Mouse (Mus musculus): ENCODE results near the gene Creb5. TPM values are rescaled to one million over a fixed set of nuclear protein-coding genes. Genes with fewer than 3 reads are reported as not detected.

Gene Creb5
- polyA plus RNA-seq, 1 experiment from 2014 or later, result 45.8 TPM

GRCm38 (mm10) chr6:53352311-53352960, 65.4 kb downstream of the Creb5 start:
- no peak overlapping the region for H3K4me2 ChIP-seq
- peaks cover 13% of the 10 kb centered on the region for H3K4me1 ChIP-seq
- H3K4me3 ChIP-seq, result no peak overlapping the region
- no peaks in the 10 kb centered on the region for H3K9me3 ChIP-seq
- H3K27ac ChIP-seq, result no peak overlapping the region
- ATAC-seq (ENCODE audit: insufficient number of reproducible peaks, low FRiP score, low TSS enrichment, low read depth), result no peak
- no peak overlapping the region for H3K9ac ChIP-seq
- 80% methylated on average over 9 of the region's 9 CpGs for WGBS
- H3K36me3 ChIP-seq, result no peaks in the 10 kb centered on the region
- H3K27me3 ChIP-seq, result no peaks in the 10 kb centered on the region

DNA sequence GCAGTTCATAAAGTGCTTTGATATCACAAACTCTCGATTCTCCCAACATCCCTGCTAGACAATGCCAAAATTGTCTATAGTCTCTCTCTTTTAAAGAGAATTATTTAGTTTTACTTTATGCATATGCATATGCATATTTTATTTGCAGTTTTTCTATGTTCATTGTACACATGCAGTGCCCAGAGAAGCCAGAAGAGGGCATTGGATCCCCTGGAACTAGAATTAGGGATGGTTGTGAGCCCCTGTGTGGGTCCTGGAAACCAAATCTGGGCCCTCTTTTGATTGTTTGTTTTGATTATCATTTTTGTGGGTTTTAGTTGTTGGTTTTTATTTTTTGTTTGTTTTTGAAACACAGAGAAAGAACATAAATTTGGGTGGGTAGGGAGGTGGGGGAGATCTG, 69.3 kb downstream of the Creb5 start:
- Histone ChIP-seq H3K4me2 (no peak overlapping the region), H3K4me3 (no peak overlapping the region), H3K4me1 (peaks cover 4% of the 10 kb centered on the region; the same call in 1 of the 2 replicates), H3K36me3 (no peaks in the 10 kb centered on the region), H3K9ac (no peak overlapping the region), H3K27me3 (no peaks in the 10 kb centered on the region), H3K9me3 (no peaks in the 10 kb centered on the region), H3K27ac (no peak overlapping the region)
- ATAC-seq (ENCODE audit: insufficient number of reproducible peaks, low FRiP score, low TSS enrichment, low read depth), result no peak
- WGBS, result 92% methylated on average over 1 of the region's 1 CpGs

DNA sequence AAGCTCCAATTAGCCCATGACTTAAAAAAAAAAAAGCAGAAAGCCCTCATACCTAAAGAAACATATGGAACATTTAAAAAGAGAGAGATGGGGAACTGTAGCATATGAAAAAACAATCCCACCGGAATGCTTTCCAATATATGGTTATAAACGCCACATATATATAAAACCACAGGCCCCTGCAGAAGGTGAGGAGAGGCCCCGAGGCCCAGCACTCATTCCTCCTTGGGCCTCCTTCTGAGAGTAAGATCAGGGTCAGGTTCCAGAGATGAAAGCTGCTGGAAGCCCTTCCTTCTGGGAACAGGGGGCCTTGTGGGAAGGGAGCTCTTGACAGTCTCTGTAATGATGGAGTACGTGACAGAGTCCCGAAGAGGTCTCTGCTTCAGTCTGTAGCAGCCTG, 76.5 kb downstream of the Creb5 start:
- Histone ChIP-seq H3K9ac (no peak overlapping the region), H3K9me3 (no peaks in the 10 kb centered on the region), H3K27ac (peak overlapping the region; percentile 72), H3K4me2 (no peak overlapping the region), H3K27me3 (no peaks in the 10 kb centered on the region), H3K4me3 (no peak overlapping the region), H3K36me3 (no peaks in the 10 kb centered on the region), H3K4me1 (peaks cover 22% of the 10 kb centered on the region)
- ATAC-seq (ENCODE audit: insufficient number of reproducible peaks, low FRiP score, low TSS enrichment, low read depth), result no peak
- 27% methylated on average over 5 of the region's 5 CpGs for WGBS

DNA sequence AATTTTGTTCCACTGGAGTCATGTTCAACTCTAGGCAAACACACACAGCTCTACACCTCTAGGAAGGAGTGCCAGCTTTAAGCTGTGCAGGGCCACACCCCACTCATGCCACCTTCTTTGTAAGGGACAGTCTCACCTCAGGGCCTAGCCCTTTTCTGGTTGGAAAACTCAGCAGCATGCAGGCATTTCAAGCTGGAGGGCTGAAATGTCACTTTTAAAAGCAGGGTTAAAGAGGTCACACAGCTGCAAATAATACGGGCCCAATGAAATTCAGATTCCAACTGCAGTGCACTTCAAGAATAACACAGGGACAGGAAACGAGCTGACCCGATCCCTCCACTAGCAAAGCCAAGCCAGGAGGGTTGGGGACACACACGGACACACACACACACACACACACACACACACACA, 76.9 kb downstream of the Creb5 start:
- no peaks in the 10 kb centered on the region for H3K27me3 ChIP-seq
- H3K9me3 ChIP-seq, result no peaks in the 10 kb centered on the region
- no peak overlapping the region for H3K9ac ChIP-seq
- 24% methylated on average over 4 of the region's 4 CpGs for WGBS
- no peak overlapping the region for H3K4me2 ChIP-seq
- no peak overlapping the region for H3K4me3 ChIP-seq
- no peaks in the 10 kb centered on the region for H3K36me3 ChIP-seq
- no peak for ATAC-seq (ENCODE audit: insufficient number of reproducible peaks, low FRiP score, low TSS enrichment, low read depth)
- peaks cover 22% of the 10 kb centered on the region for H3K4me1 ChIP-seq
- peak overlapping the region; percentile 72 for H3K27ac ChIP-seq

DNA sequence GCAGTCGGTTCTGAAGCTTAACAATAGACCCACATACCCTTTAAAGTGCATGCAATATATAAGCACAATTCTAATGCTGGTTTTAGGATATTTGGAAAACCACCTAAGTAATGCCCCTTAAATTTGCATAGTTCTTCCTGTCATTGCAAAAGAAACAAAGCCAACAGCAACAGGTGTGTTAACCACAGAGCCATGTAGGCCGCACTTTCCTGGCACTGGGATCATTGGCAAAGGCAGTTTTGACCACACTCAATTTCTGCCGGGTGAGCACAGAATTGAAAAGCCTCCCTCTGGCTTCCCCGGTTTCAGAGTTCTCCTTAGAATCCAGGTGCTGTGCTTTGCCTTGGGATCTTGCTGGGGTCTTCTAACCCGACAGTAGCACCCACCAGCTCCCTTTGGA, 82.1 kb downstream of the Creb5 start:
- H3K9ac ChIP-seq, result no peak overlapping the region
- 64% methylated on average over 5 of the region's 5 CpGs for WGBS
- no peak overlapping the region for H3K4me2 ChIP-seq
- no peaks in the 10 kb centered on the region for H3K9me3 ChIP-seq
- ATAC-seq (ENCODE audit: insufficient number of reproducible peaks, low FRiP score, low TSS enrichment, low read depth), result no peak
- H3K27ac ChIP-seq, result no peak overlapping the region
- no peak overlapping the region for H3K4me3 ChIP-seq
- no peaks in the 10 kb centered on the region for H3K27me3 ChIP-seq
- peaks cover 5% of the 10 kb centered on the region for H3K4me1 ChIP-seq
- H3K36me3 ChIP-seq, result no peaks in the 10 kb centered on the region

- H3K4me3 ChIP-seq, result no peak overlapping the region
- H3K27me3 ChIP-seq, result no peaks in the 10 kb centered on the region
- no peak for ATAC-seq (ENCODE audit: insufficient number of reproducible peaks, low FRiP score, low TSS enrichment, low read depth)
- WGBS, result 87% methylated on average over 5 of the region's 5 CpGs
- H3K4me1 ChIP-seq, result 0 out of 2 replicates have a peak, but pooled peaks cover 4% of the 10 kb centered on the region
- no peak overlapping the region for H3K9ac ChIP-seq
- H3K36me3 ChIP-seq, result no peaks in the 10 kb centered on the region
- no peak overlapping the region for H3K4me2 ChIP-seq
- H3K9me3 ChIP-seq, result no peaks in the 10 kb centered on the region
- H3K27ac ChIP-seq, result no peak overlapping the region
Measured at GRCm38 (mm10) chr6:53369928-53370327, 82.9 kb downstream of the Creb5 start.

- H3K27ac ChIP-seq, result no peak overlapping the region
- H3K36me3 ChIP-seq, result no peaks in the 10 kb centered on the region
- no peak overlapping the region for H3K4me3 ChIP-seq
- H3K4me1 ChIP-seq, result no peaks in the 10 kb centered on the region
- ATAC-seq (ENCODE audit: insufficient number of reproducible peaks, low FRiP score, low TSS enrichment, low read depth), result no peak
- H3K27me3 ChIP-seq, result no peaks in the 10 kb centered on the region
- no peak overlapping the region for H3K4me2 ChIP-seq
- WGBS, result 83% methylated on average over 9 of the region's 9 CpGs
- H3K9ac ChIP-seq, result no peak overlapping the region
- no peaks in the 10 kb centered on the region for H3K9me3 ChIP-seq
Measured at GRCm38 (mm10) chr6:53371962-53372361, 84.9 kb downstream of the Creb5 start.

- Histone ChIP-seq H3K27ac (no peak overlapping the region), H3K9ac (no peak overlapping the region), H3K9me3 (no peaks in the 10 kb centered on the region), H3K27me3 (no peaks in the 10 kb centered on the region), H3K4me3 (no peak overlapping the region), H3K36me3 (no peaks in the 10 kb centered on the region), H3K4me2 (no peak overlapping the region), H3K4me1 (no peaks in the 10 kb centered on the region)
- WGBS, result 42% methylated on average over 3 of the region's 3 CpGs
- ATAC-seq (ENCODE audit: insufficient number of reproducible peaks, low FRiP score, low TSS enrichment, low read depth), result no peak
Measured at GRCm38 (mm10) chr6:53374315-53374941, 87.4 kb downstream of the Creb5 start.

GRCm38 (mm10) chr6:53389277-53389676, 102.2 kb downstream of the Creb5 start:
- H3K4me1 ChIP-seq, result peaks cover 31% of the 10 kb centered on the region
- no peak overlapping the region for H3K27ac ChIP-seq
- H3K4me3 ChIP-seq, result no peak overlapping the region
- no peak overlapping the region for H3K9ac ChIP-seq
- 0 out of 2 replicates have a peak, but pooled peaks cover 4% of the 10 kb centered on the region for H3K36me3 ChIP-seq
- H3K9me3 ChIP-seq, result no peaks in the 10 kb centered on the region
- 86% methylated on average over 5 of the region's 5 CpGs for WGBS
- H3K27me3 ChIP-seq, result no peaks in the 10 kb centered on the region
- no peak for ATAC-seq (ENCODE audit: insufficient number of reproducible peaks, low FRiP score, low TSS enrichment, low read depth)
- no peak overlapping the region for H3K4me2 ChIP-seq

DNA sequence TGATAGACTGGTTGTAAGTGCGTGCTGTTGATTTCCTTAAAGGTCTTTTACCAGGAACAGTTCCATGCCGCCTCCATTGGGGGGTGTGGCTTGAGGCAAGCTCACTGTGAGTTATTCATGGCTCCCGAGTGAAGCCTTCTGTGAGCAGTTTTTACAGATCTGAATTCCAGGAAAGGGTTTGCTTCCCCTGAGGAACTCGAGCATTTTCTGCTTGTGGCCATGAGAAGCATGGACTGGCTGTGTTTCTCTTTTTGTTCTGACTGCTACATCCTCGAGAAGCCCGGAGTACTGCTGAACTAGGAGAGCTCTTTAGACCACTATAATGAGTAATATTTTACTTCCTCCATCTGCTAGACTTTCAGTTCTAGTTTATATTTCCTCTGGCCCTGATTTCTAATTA, 103.3 kb downstream of the Creb5 start:
- peak overlapping the region; percentile 64; the same call in 1 of the 2 replicates for H3K27ac ChIP-seq
- H3K9ac ChIP-seq, result no peak overlapping the region
- no peak for ATAC-seq (ENCODE audit: insufficient number of reproducible peaks, low FRiP score, low TSS enrichment, low read depth)
- H3K4me3 ChIP-seq, result no peak overlapping the region
- H3K4me1 ChIP-seq, result peaks cover 38% of the 10 kb centered on the region
- 0 out of 2 replicates have a peak, but pooled peaks cover 4% of the 10 kb centered on the region for H3K36me3 ChIP-seq
- no peaks in the 10 kb centered on the region for H3K9me3 ChIP-seq
- WGBS, result 17% methylated on average over 6 of the region's 6 CpGs
- H3K4me2 ChIP-seq, result no peak overlapping the region
- H3K27me3 ChIP-seq, result no peaks in the 10 kb centered on the region

GRCm38 (mm10) chr6:53394026-53394425, 107.0 kb downstream of the Creb5 start:
- Histone ChIP-seq H3K4me2 (no peak overlapping the region), H3K9ac (no peak overlapping the region), H3K4me1 (peaks cover 42% of the 10 kb centered on the region), H3K9me3 (no peaks in the 10 kb centered on the region), H3K4me3 (no peak overlapping the region), H3K27me3 (no peaks in the 10 kb centered on the region), H3K27ac (no peak overlapping the region), H3K36me3 (no peaks in the 10 kb centered on the region)
- WGBS, result 42% methylated on average over 7 of the region's 7 CpGs
- ATAC-seq (ENCODE audit: insufficient number of reproducible peaks, low FRiP score, low TSS enrichment, low read depth), result no peak

GRCm38 (mm10) chr6:53395208-53395607, 108.1 kb downstream of the Creb5 start:
- H3K36me3 ChIP-seq, result no peaks in the 10 kb centered on the region
- H3K9ac ChIP-seq, result no peak overlapping the region
- H3K9me3 ChIP-seq, result no peaks in the 10 kb centered on the region
- 52% methylated on average over 4 of the region's 4 CpGs for WGBS
- H3K4me1 ChIP-seq, result peaks cover 39% of the 10 kb centered on the region
- no peaks in the 10 kb centered on the region for H3K27me3 ChIP-seq
- H3K4me3 ChIP-seq, result no peak overlapping the region
- ATAC-seq (ENCODE audit: insufficient number of reproducible peaks, low FRiP score, low TSS enrichment, low read depth), result no peak
- H3K4me2 ChIP-seq, result no peak overlapping the region
- no peak overlapping the region for H3K27ac ChIP-seq

Measured in limb, embryonic 15.5 days (tissue).